Mouse (Mus musculus) embryonic facial prominence, embryonic 14.5 days (tissue): ENCODE measurements around the gene Psmd3. TPM values are rescaled to one million over a fixed set of nuclear protein-coding genes. Genes with fewer than 3 reads are reported as not detected.
A peak's percentile ranks its signal among the peaks of the same experiment; 100 is the strongest.
"Not testable (repeated sequence)": the region's sequence is repeated elsewhere in the genome, so short reads cannot be mapped to it uniquely, and the experiment has no call there.

Source experiments
- ATAC-seq: fragments of 200-750 bp; cut with Nextera tagmentation; 2 replicates; pipeline ENCODE4 v1.8.0; 2017; ENCODE audit warnings: low read depth, moderate number of reproducible peaks, moderate TSS enrichment
- DNase-seq: peaks from one replicate; pipeline ENCODE4 v3.0.0-alpha.2; 2015; ENCODE audit warnings: low spot score
- H3K27ac ChIP-seq: fragments of 300-500 bp; sonication (generic); replicated peaks from 2 replicates; pipeline ENCODE4 v1.5.1; 2014; ENCODE audit warnings: low read depth, mild to moderate bottlenecking, low read length, moderate library complexity
- H3K27me3 ChIP-seq: fragments of 300-500 bp; sonication (generic); replicated peaks from 2 replicates; pipeline ENCODE4 v1.6.1; 2014; ENCODE audit warnings: low read length; ENCODE audit not compliant: control insufficient read depth, insufficient read depth
- H3K36me3 ChIP-seq: fragments of 300-500 bp; sonication (generic); 2 replicates; pipeline ENCODE4 v1.6.1; 2014; ENCODE audit warnings: low read length, mixed read lengths; ENCODE audit not compliant: control insufficient read depth, insufficient read depth
- H3K4me1 ChIP-seq: fragments of 300-500 bp; sonication (generic); 2 replicates; pipeline ENCODE4 v1.6.1; 2014; ENCODE audit warnings: antibody characterized with exemption, low read length; ENCODE audit not compliant: control insufficient read depth, insufficient read depth
- H3K4me2 ChIP-seq: fragments of 300-500 bp; sonication (generic); 2 replicates; pipeline ENCODE4 v1.6.1; 2014; ENCODE audit warnings: low read depth, mild to moderate bottlenecking, low read length, moderate library complexity, mixed read lengths
- H3K4me3 ChIP-seq: fragments of 300-500 bp; sonication (generic); 2 replicates; pipeline ENCODE4 v1.5.1; 2014; ENCODE audit warnings: low read depth, mild to moderate bottlenecking, low read length
- H3K9ac ChIP-seq: fragments of 300-500 bp; sonication (generic); 2 replicates; pipeline ENCODE4 v1.6.1; 2014; ENCODE audit warnings: low read depth, mild to moderate bottlenecking, low read length, moderate library complexity, mixed read lengths
- H3K9me3 ChIP-seq: fragments of 300-500 bp; sonication (generic); 2 replicates; pipeline ENCODE4 v1.6.1; 2016; ENCODE audit warnings: low read length; ENCODE audit not compliant: control insufficient read depth
- WGBS: fragments of 180-500 bp; shearing (Covaris S2); extraction: QIAGEN DNeasy Blood & Tissue Kit; methylation state at CpG from one replicate; pipeline ENCODE4 v1.1.7; 2014; 5-methylcytosine and 5-hydroxymethylcytosine counted together
- polyA plus RNA-seq: library from polyadenylated mRNA; unstranded; fragments of >200 nt; fragmentation: Nextera tagmentation; extraction: Ambion mirVana; gene quantifications from 2 replicates; pipeline ENCODE4 v1.2.1, GENCODE M21; 2014

Gene Psmd3
- polyA plus RNA-seq, 1 experiment from 2014 or later, result 136 TPM

- Histone ChIP-seq H3K27me3 (no peaks in the 10 kb centered on the region), H3K9me3 (no peaks in the 10 kb centered on the region), H3K4me2 (0 out of 2 replicates have a peak overlapping the region, but pooled peaks have one; percentile 8), H3K27ac (peak overlapping the region; percentile 77), H3K36me3 (peaks cover 60% of the 10 kb centered on the region), H3K4me3 (no peak overlapping the region), H3K9ac (no peak overlapping the region), H3K4me1 (peaks cover 18% of the 10 kb centered on the region)
- 59% methylated on average over 22 of the region's 22 CpGs for WGBS
- ATAC-seq (peak; percentile 70), DNase-seq (peak; percentile 88)
Observed at GRCm38 (mm10) chr11:98707401-98708281, 25.3 kb downstream of the Psmd3 start.

- H3K4me3 ChIP-seq, result no peak overlapping the region
- H3K27ac ChIP-seq, result peak overlapping the region; percentile 77
- peaks cover 18% of the 10 kb centered on the region for H3K4me1 ChIP-seq
- peaks cover 68% of the 10 kb centered on the region for H3K36me3 ChIP-seq
- no peaks in the 10 kb centered on the region for H3K9me3 ChIP-seq
- 0 out of 2 replicates have a peak overlapping the region, but pooled peaks have one; percentile 8 for H3K4me2 ChIP-seq
- peak; percentile 10 for ATAC-seq
- peak; percentile 67 for DNase-seq
- H3K9ac ChIP-seq, result no peak overlapping the region
- no peaks in the 10 kb centered on the region for H3K27me3 ChIP-seq
- WGBS, result 77% methylated on average over 19 of the region's 19 CpGs
Observed at GRCm38 (mm10) chr11:98708282-98708956, 26.1 kb downstream of the Psmd3 start.

- Histone ChIP-seq H3K9me3 (no peaks in the 10 kb centered on the region), H3K4me3 (no peak overlapping the region), H3K4me2 (0 out of 2 replicates have a peak overlapping the region, but pooled peaks have one; percentile 7), H3K9ac (no peak overlapping the region), H3K36me3 (peaks cover 76% of the 10 kb centered on the region), H3K27ac (peak overlapping the region; percentile 77), H3K27me3 (no peaks in the 10 kb centered on the region), H3K4me1 (peaks cover 18% of the 10 kb centered on the region)
- DNase-seq (peak; percentile 48), ATAC-seq (no peak)
- 74% methylated on average over 24 of the region's 26 CpGs for WGBS
Observed at GRCm38 (mm10) chr11:98709001-98709741, 26.8 kb downstream of the Psmd3 start.

- peak; percentile 28; the same call in 1 of the 2 replicates for ATAC-seq
- H3K4me1 ChIP-seq, result peaks cover 18% of the 10 kb centered on the region
- no peak overlapping the region for H3K4me2 ChIP-seq
- no peak overlapping the region for H3K27ac ChIP-seq
- no peaks in the 10 kb centered on the region for H3K27me3 ChIP-seq
- peak; percentile 85 for DNase-seq
- no peak overlapping the region for H3K9ac ChIP-seq
- H3K36me3 ChIP-seq, result peaks cover 75% of the 10 kb centered on the region
- no peaks in the 10 kb centered on the region for H3K9me3 ChIP-seq
- WGBS, result 50% methylated on average over 12 of the region's 12 CpGs
- H3K4me3 ChIP-seq, result no peak overlapping the region
Observed at GRCm38 (mm10) chr11:98710416-98711045, 28.2 kb downstream of the Psmd3 start.

- ATAC-seq (no peak), DNase-seq (no peak)
- peaks cover 18% of the 10 kb centered on the region for H3K4me1 ChIP-seq
- 80% methylated on average over 4 of the region's 4 CpGs for WGBS
- no peaks in the 10 kb centered on the region for H3K9me3 ChIP-seq
- H3K4me3 ChIP-seq, result no peak overlapping the region
- no peak overlapping the region for H3K9ac ChIP-seq
- no peak overlapping the region for H3K27ac ChIP-seq
- no peaks in the 10 kb centered on the region for H3K27me3 ChIP-seq
- H3K4me2 ChIP-seq, result no peak overlapping the region
- H3K36me3 ChIP-seq, result peaks cover 77% of the 10 kb centered on the region
Observed at GRCm38 (mm10) chr11:98711046-98711434, 28.7 kb downstream of the Psmd3 start.

- H3K4me3 ChIP-seq, ATAC-seq, H3K4me2 ChIP-seq, DNase-seq, H3K27ac ChIP-seq, H3K27me3 ChIP-seq, H3K9me3 ChIP-seq, H3K9ac ChIP-seq: not testable (repeated sequence)
- H3K4me1 ChIP-seq, result peaks cover 18% of the 10 kb centered on the region
- WGBS, result 87% methylated on average over 6 of the region's 6 CpGs
- H3K36me3 ChIP-seq, result peaks cover 73% of the 10 kb centered on the region
Observed at GRCm38 (mm10) chr11:98712009-98712408, 29.7 kb downstream of the Psmd3 start.

GRCm38 (mm10) chr11:98713703-98714102 is 31.3 kb downstream of the Psmd3 start:
- ATAC-seq (no peak), DNase-seq (no peak)
- peaks cover 16% of the 10 kb centered on the region for H3K4me1 ChIP-seq
- WGBS, result 83% methylated on average over 12 of the region's 12 CpGs
- no peaks in the 10 kb centered on the region for H3K27me3 ChIP-seq
- H3K4me2 ChIP-seq, result no peak overlapping the region
- H3K9ac ChIP-seq, result no peak overlapping the region
- peaks cover 64% of the 10 kb centered on the region for H3K36me3 ChIP-seq
- no peak overlapping the region for H3K4me3 ChIP-seq
- no peak overlapping the region for H3K27ac ChIP-seq
- H3K9me3 ChIP-seq, result no peaks in the 10 kb centered on the region

- DNase-seq (no peak), ATAC-seq (no peak)
- WGBS, result 91% methylated on average over 9 of the region's 9 CpGs
- Histone ChIP-seq H3K9me3 (no peaks in the 10 kb centered on the region), H3K4me2 (no peak overlapping the region), H3K27me3 (no peaks in the 10 kb centered on the region), H3K36me3 (peaks cover 51% of the 10 kb centered on the region), H3K9ac (no peak overlapping the region), H3K27ac (no peak overlapping the region), H3K4me3 (no peak overlapping the region), H3K4me1 (peaks cover 8% of the 10 kb centered on the region)
Observed at GRCm38 (mm10) chr11:98715946-98716345, 33.6 kb downstream of the Psmd3 start.
